34 mouse cellular contexts compared by ENCODE assay signal in genomic region chr6:89740466-89740865, GRCm38 (mm10). TPM values are rescaled to one million over a fixed set of nuclear protein-coding genes. Genes with fewer than 3 reads are reported as not detected.
"Had no signal": no experiment of that assay in that cellular context is flagged by ENCODE, and none has a peak within 500 bp of the region (broad histone marks: within the 10 kb centered on the region; RNA-seq: fewer than 3 reads in every experiment).

Gene Vmn1r41, plus strand, starts transcription at chr6:89740766.

- H3K4me1 ChIP-seq: embryonic facial prominence, embryonic 10.5 days; embryonic facial prominence, embryonic 12.5 days; embryonic facial prominence, embryonic 13.5 days; embryonic facial prominence, embryonic 15.5 days; forebrain, embryonic 10.5 days; forebrain, embryonic 12.5 days; forebrain, embryonic 13.5 days; forebrain, embryonic 15.5 days had no signal

- H3K36me3 ChIP-seq: embryonic facial prominence, embryonic 10.5 days; embryonic facial prominence, embryonic 12.5 days; embryonic facial prominence, embryonic 13.5 days; embryonic facial prominence, embryonic 15.5 days; forebrain, embryonic 10.5 days; forebrain, embryonic 12.5 days; forebrain, embryonic 15.5 days had no signal

- ATAC-seq: forebrain, embryonic 13.5 days; forebrain, embryonic 14.5 days; forebrain, embryonic 15.5 days; forebrain, embryonic 16.5 days; forebrain, postnatal 0 days had no signal

- DNase-seq: cerebellum, adult 8-10 months; cerebellum, adult 9-10 months; cerebellum, adult 9-11 months; cerebellum, postnatal 10 days; cerebellum, postnatal 14 days; cerebellum, postnatal 25 days; cerebellum, postnatal 36 days; embryo, embryonic 11 days; forebrain, postnatal 0 days; gastrocnemius, adult 2 months; gastrocnemius, postnatal 10 days; gastrocnemius, postnatal 14 days; gastrocnemius, postnatal 25 days; gastrocnemius, postnatal 36 days; heart, adult 11 months; heart, adult 18-20 months; heart, adult 2 months had no signal

- H3K27me3 ChIP-seq: embryonic facial prominence, embryonic 12.5 days; embryonic facial prominence, embryonic 13.5 days; embryonic facial prominence, embryonic 15.5 days; forebrain, embryonic 12.5 days; forebrain, embryonic 13.5 days; forebrain, embryonic 15.5 days had no signal

- H3K4me2 ChIP-seq: embryonic facial prominence, embryonic 12.5 days; embryonic facial prominence, embryonic 13.5 days; embryonic facial prominence, embryonic 15.5 days; forebrain, embryonic 12.5 days; forebrain, embryonic 13.5 days; forebrain, embryonic 15.5 days had no signal

- H3K9ac ChIP-seq: embryonic facial prominence, embryonic 12.5 days; embryonic facial prominence, embryonic 13.5 days; embryonic facial prominence, embryonic 15.5 days; forebrain, embryonic 12.5 days; forebrain, embryonic 13.5 days; forebrain, embryonic 15.5 days; forebrain, postnatal 0 days had no signal

- H3K27ac ChIP-seq: embryonic facial prominence, embryonic 10.5 days; embryonic facial prominence, embryonic 12.5 days; embryonic facial prominence, embryonic 13.5 days; embryonic facial prominence, embryonic 15.5 days; forebrain, embryonic 10.5 days; forebrain, embryonic 12.5 days; forebrain, embryonic 13.5 days; forebrain, embryonic 15.5 days; gastrocnemius, adult 2 months; heart, adult 2 months had no signal

- H3K9me3 ChIP-seq: embryonic facial prominence, embryonic 12.5 days; embryonic facial prominence, embryonic 13.5 days; embryonic facial prominence, embryonic 15.5 days; forebrain, embryonic 12.5 days; forebrain, embryonic 15.5 days had no signal

- H3K4me3 ChIP-seq: embryonic facial prominence, embryonic 10.5 days; embryonic facial prominence, embryonic 12.5 days; embryonic facial prominence, embryonic 13.5 days; embryonic facial prominence, embryonic 15.5 days; erythroblast, embryonic 14.5 days; forebrain, embryonic 10.5 days; forebrain, embryonic 12.5 days; forebrain, embryonic 13.5 days; forebrain, embryonic 15.5 days; gastrocnemius, adult 2 months; heart, adult 2 months had no signal

RNA-seq across cellular contexts. Expression of gene Vmn1r41, which starts in this region (rescaled TPM):
- polyA plus RNA-seq: cortical plate, adult 2 months; embryonic facial prominence, embryonic 10.5 days; embryonic facial prominence, embryonic 11.5 days; embryonic facial prominence, embryonic 12.5 days; embryonic facial prominence, embryonic 13.5 days; embryonic facial prominence, embryonic 14.5 days; embryonic facial prominence, embryonic 15.5 days; erythroblast, embryonic 14.5 days; forebrain, embryonic 10.5 days; forebrain, embryonic 11.5 days; forebrain, embryonic 12.5 days; forebrain, embryonic 13.5 days; forebrain, embryonic 14.5 days; forebrain, embryonic 15.5 days; forebrain, embryonic 16.5 days; forebrain, postnatal 0 days; frontal cortex, adult 2 months; gonadal fat pad, adult 2 months; heart, adult 2 months had no signal
